Mouse (Mus musculus) brain, embryonic 18.5 days (tissue): ENCODE data around the gene Pex5.

Source experiments
- DNase-seq: peaks from one replicate; pipeline ENCODE4 v3.0.0-alpha.2; 2012; ENCODE audit warnings: low read depth, low spot score

Pex5 gene

GRCm38 (mm10) chr6:124360549-124360948, 54.3 kb downstream of the Pex5 start:
- no peak for DNase-seq

- no peak for DNase-seq
Measured at GRCm38 (mm10) chr6:124358953-124359352, 55.9 kb downstream of the Pex5 start.

DNA sequence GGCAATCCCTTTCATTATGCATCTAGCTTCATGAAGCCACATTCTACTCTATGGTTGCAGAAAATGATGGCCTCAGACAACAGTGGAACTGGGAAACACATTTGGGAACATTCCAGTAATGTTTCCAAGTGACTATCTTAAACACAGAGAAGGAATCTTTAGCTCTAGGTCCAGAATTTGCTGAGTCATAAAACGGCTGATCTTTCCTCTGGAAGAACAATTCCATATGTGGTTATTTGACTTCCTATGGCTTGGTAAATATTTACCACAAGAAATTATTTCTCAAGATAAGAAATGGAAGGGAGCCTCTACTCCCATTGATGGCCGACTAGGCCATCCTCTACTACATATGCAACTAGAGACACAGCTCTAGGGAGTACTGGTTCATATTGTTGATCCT, 61.6 kb downstream of the Pex5 start:
- DNase-seq: no peak
